Mouse (Mus musculus) liver, embryonic 14.5 days (tissue): ENCODE results near the gene Pcp2. TPM values are rescaled to one million over a fixed set of nuclear protein-coding genes. Genes with fewer than 3 reads are reported as not detected.
A peak's percentile ranks its signal among the peaks of the same experiment; 100 is the strongest.

Experiments
- ATAC-seq: fragments of 200-750 bp; cut with Nextera tagmentation; 2 replicates; pipeline ENCODE4 v1.8.0; 2017; ENCODE audit warnings: moderate number of reproducible peaks, mild to moderate bottlenecking, moderate library complexity; ENCODE audit not compliant: insufficient read depth
- DNase-seq, 3 experiments: peaks; one replicate each; pipeline ENCODE4 v3.0.0-alpha.2; 2012 to 2013; ENCODE audit warnings: low read depth in 3 of 3, low spot score in 3 of 3
- H3K27ac ChIP-seq: fragments of 300-500 bp; sonication (generic); 2 replicates; pipeline ENCODE4 v1.5.1; 2014; ENCODE audit warnings: moderate library complexity, mild to moderate bottlenecking, control low read depth, inconsistent platforms
- H3K27me3 ChIP-seq: fragments of 300-500 bp; sonication (generic); 2 replicates; pipeline ENCODE4 v1.6.1; 2014; ENCODE audit warnings: mild to moderate bottlenecking, low read length, moderate library complexity; ENCODE audit not compliant: control insufficient read depth, insufficient read depth
- H3K36me3 ChIP-seq: fragments of 300-500 bp; sonication (generic); replicated peaks from 2 replicates; pipeline ENCODE4 v1.6.1; 2014; ENCODE audit warnings: low read depth; ENCODE audit not compliant: control insufficient read depth, insufficient read depth
- H3K4me1 ChIP-seq, 2 experiments: fragments of 200-500 bp in 1 of 2; fragments of 300-500 bp in 1 of 2; sonication (generic) in 1 of 2; replicated peaks; 2 replicates each; pipeline ENCODE4 v1.6.1; 2012 to 2014; ENCODE audit warnings: antibody characterized with exemption in 1 of 2, inconsistent platforms in 1 of 2, low read length in 1 of 2; ENCODE audit not compliant: control insufficient read depth in 2 of 2, insufficient read depth in 2 of 2
- H3K4me2 ChIP-seq: fragments of 300-500 bp; sonication (generic); 2 replicates; pipeline ENCODE4 v1.6.1; 2014; ENCODE audit warnings: low read depth, mild to moderate bottlenecking, control low read depth, moderate library complexity
- H3K4me3 ChIP-seq, 2 experiments: fragments of 200-500 bp in 1 of 2; fragments of 300-500 bp in 1 of 2; sonication (generic) in 1 of 2; 2 replicates each; pipeline ENCODE4 v1.5.1; 2012 to 2014; ENCODE audit warnings: low read depth in 2 of 2, low read length in 2 of 2, mild to moderate bottlenecking in 2 of 2, control low read depth in 1 of 2, inconsistent platforms in 1 of 2, moderate library complexity in 1 of 2; ENCODE audit not compliant: insufficient read depth in 1 of 2
- H3K9ac ChIP-seq: fragments of 300-500 bp; sonication (generic); replicated peaks from 2 replicates; pipeline ENCODE4 v1.6.1; 2014; ENCODE audit warnings: mild to moderate bottlenecking, control low read depth, moderate library complexity
- H3K9me3 ChIP-seq: fragments of 300-500 bp; sonication (generic); 2 replicates; pipeline ENCODE4 v1.6.1; 2016; ENCODE audit warnings: low read length, mixed read lengths; ENCODE audit not compliant: control insufficient read depth
- CTCF ChIP-seq: IDR thresholded peaks from 2 replicates; pipeline ENCODE4 v1.5.1; 2016; ENCODE audit warnings: antibody characterized with exemption, low read depth, control low read depth
- EP300 ChIP-seq: IDR thresholded peaks from 2 replicates; pipeline ENCODE4 v1.6.1; 2016; ENCODE audit warnings: antibody characterized with exemption, low read depth
- WGBS: fragments of 180-500 bp; shearing (Covaris S2); extraction: QIAGEN DNeasy Blood & Tissue Kit; methylation state at CpG from one replicate; pipeline ENCODE4 v1.1.7; 2014; ENCODE audit not compliant: insufficient replicate concordance; 5-methylcytosine and 5-hydroxymethylcytosine counted together
- polyA plus RNA-seq, 2 experiments: library from polyadenylated mRNA; depleted of rRNA in 1 of 2; stranded (reverse) in 1 of 2; unstranded in 1 of 2; fragments of >200 nt; fragmentation: Nextera tagmentation in 1 of 2; extraction: Ambion mirVana in 1 of 2; gene quantifications; 2 replicates each; pipeline versions ENCODE4 v1.2.1 to v1.2.3; 2012 to 2014

Pcp2 gene
- not detected in 2 replicates for polyA plus RNA-seq (2012; rRNA removed)
- 0.19 TPM in 1 of 2 replicates, not detected in the other for polyA plus RNA-seq (2014; fragmentation: Nextera tagmentation; extraction: Ambion mirVana)

DNA sequence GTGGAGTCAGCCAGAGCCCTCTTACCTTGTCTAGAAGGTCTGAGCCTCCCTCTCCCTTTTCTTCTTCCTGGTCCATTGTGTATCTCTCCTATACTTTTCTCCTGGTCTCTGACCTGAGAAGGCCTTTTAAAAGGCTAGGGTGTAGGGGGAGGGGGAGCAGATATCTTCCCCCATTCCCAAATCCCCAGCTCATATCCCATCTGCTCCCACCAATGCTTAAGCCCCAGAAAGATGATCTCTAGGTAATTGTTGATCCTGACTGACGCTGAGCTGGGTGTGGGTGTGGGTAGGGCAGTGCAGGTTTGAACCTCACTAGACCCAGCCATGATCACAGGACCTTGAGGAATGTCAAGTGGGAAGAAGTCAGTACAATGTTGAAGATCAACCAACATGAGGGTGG lies at the start of gene Pcp2:
Gene Pcp2, minus strand, starts transcription at position 101 of the 400 bp plus-strand sequence.
- H3K9me3 ChIP-seq, result no peaks in the 10 kb centered on the region
- no peak within 1 kb of the TSS for H3K9ac ChIP-seq
- WGBS, result 71% methylated on average over 1 of the region's 1 CpGs
- H3K4me2 ChIP-seq, result no peak within 1 kb of the TSS
- no peak within 1 kb of the TSS for H3K4me3 ChIP-seq
- peaks cover 3 to 8% of the 10 kb centered on the region in 2 experiments; a peak in 3 of 4 replicates for H3K4me1 ChIP-seq
- H3K36me3 ChIP-seq, result no peaks in the 10 kb centered on the region
- no peak within 1 kb of the TSS for H3K27ac ChIP-seq
- TF ChIP-seq EP300 (no peak), CTCF (no peak)
- H3K27me3 ChIP-seq, result no peaks in the 10 kb centered on the region; the same call in 1 of the 2 replicates
- no peak for ATAC-seq
- no peak for DNase-seq

DNA sequence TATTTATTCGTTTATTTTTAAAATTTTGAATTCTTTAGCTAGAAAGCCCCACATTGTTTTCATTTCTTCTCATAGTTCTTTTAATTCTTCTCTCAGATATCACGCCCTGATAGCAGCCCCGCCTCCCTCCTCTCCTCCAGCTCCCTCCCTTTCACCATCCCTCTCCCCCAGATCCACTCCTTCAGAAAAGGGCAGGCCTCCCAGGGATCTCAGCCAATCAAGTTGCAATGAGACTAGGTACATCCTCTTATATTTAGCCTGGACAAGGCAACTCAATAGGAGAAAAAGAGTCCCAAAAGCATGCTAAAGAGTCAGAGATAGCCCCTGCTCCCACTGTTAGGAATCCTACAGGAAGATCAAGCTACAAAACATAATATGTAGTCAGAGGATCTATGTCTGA lies 49.3 kb upstream of the Pcp2 start:
- Histone ChIP-seq H3K36me3 (peaks cover 4% of the 10 kb centered on the region), H3K4me1 (peaks cover 3 to 12% of the 10 kb centered on the region in 2 experiments), H3K27ac (no peak overlapping the region), H3K27me3 (no peaks in the 10 kb centered on the region), H3K9ac (no peak overlapping the region), H3K4me2 (no peak overlapping the region), H3K4me3 (no peak overlapping the region), H3K9me3 (no peaks in the 10 kb centered on the region)
- DNase-seq (no peak), ATAC-seq (no peak)
- TF ChIP-seq CTCF, result no peak
- TF ChIP-seq EP300, result no peak
- 36% methylated on average over 3 of the region's 3 CpGs for WGBS

DNA sequence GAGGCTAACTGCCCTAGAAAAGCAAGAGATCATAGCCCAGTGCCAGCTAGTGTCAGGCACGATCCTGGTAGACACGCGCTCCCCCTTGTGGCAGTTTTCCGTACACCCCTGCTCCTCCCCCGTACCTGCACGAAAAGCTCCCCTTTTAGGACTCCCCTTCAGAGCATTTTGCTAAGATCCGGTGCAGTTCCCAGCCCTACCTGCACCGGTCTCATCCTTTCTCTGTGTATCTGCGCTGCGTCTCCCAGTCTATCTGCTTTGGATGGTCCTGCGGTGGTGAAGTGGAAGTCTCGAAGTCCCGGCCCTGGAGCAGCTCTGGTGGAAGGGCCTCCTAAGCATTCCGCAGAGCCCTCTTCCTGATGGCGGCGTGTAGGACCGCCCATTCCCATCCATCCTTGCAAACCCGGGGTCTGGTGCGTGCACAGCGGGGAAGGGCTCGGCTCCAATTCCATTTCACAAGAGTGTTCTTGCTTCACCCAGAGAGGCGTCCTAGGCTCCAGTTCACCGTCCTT lies 46.7 kb upstream of the Pcp2 start, which contains the start of gene Fcor:
Gene Fcor, minus strand, starts transcription at position 383 of the 512 bp plus-strand sequence.
- DNase-seq (peak in 2 of 3 experiments; percentile 39 to 43), ATAC-seq (peak; percentile 50)
- WGBS, result under 1% methylated on average over 23 of the region's 23 CpGs
- H3K9me3 ChIP-seq, result no peaks in the 10 kb centered on the region
- H3K27me3 ChIP-seq, result no peaks in the 10 kb centered on the region
- peak within 1 kb of the TSS; percentile 71 for H3K4me2 ChIP-seq
- H3K4me3 ChIP-seq, result peak within 1 kb of the TSS; percentile 53 to 81
- H3K27ac ChIP-seq, result no peak within 1 kb of the TSS
- H3K36me3 ChIP-seq, result no peaks in the 10 kb centered on the region
- peak within 1 kb of the TSS; percentile 32 for H3K9ac ChIP-seq
- H3K4me1 ChIP-seq, result peaks cover under 1 to 5% of the 10 kb centered on the region in 2 experiments
- TF ChIP-seq CTCF, result peak; percentile 95
- no peak for TF ChIP-seq EP300

DNA sequence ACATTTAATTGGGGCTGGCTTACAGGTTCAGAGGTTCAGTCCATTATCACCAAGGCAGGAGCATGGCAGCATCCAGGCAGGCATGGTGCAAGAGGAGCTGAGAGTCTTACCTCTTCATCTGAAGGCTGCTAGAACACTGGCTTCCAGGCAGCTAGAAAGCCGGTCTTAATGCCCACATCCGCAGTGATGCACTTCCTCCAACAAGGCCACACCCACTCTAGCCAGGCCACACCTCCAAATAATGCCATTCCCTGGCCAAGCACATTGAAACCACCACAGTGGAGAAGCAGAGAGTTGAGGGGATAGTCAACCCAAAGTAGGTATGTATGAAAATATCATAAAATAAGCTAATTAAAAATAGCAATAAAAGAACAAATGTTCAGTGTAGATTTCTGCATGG lies 45.0 kb upstream of the Pcp2 start:
- no peak overlapping the region for H3K4me3 ChIP-seq
- no peaks in the 10 kb centered on the region for H3K27me3 ChIP-seq
- H3K4me2 ChIP-seq, result no peak overlapping the region
- no peak overlapping the region for H3K9ac ChIP-seq
- no peaks in the 10 kb centered on the region for H3K4me1 ChIP-seq
- H3K27ac ChIP-seq, result no peak overlapping the region
- ATAC-seq, result no peak
- DNase-seq, result no peak
- TF ChIP-seq EP300, result no peak
- no peak for TF ChIP-seq CTCF
- WGBS, result 34% methylated on average over 2 of the region's 2 CpGs
- H3K36me3 ChIP-seq, result no peaks in the 10 kb centered on the region
- no peaks in the 10 kb centered on the region for H3K9me3 ChIP-seq

DNA sequence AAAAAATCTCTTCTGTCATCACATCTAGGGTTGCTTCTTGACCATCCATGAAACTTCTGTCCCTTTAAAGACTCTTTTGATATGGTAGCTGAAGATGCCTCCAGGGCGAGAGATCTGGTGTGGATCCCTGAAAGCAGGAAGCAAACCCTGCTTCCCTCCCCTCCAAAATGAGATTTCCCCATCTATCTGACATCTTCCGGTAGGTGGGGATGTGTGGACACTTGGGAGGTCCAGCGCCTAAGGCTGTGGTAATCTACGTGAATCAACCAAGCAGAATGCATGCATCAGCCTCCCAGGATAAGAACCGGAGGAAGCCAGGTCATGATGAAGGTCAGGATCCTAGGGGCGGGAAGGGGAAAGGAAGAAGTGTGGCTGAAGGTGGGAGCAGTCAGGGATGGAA lies 40.2 kb upstream of the Pcp2 start, which contains the start of gene Mcemp1:
Gene Mcemp1, plus strand, starts transcription at position 248 of the 400 bp plus-strand sequence.
- WGBS, result 60% methylated on average over 6 of the region's 6 CpGs

More for the DNA sequence above, 40.2 kb upstream of the Pcp2 start, which contains the start of gene Mcemp1:
- H3K9me3 ChIP-seq, result no peaks in the 10 kb centered on the region
- no peak within 1 kb of the TSS for H3K4me3 ChIP-seq
- H3K4me1 ChIP-seq, result no peaks in the 10 kb centered on the region
- no peak within 1 kb of the TSS for H3K9ac ChIP-seq
- H3K4me2 ChIP-seq, result no peak within 1 kb of the TSS
- ATAC-seq, result no peak
- DNase-seq, result no peak
- H3K27me3 ChIP-seq, result no peaks in the 10 kb centered on the region
- no peak within 1 kb of the TSS for H3K27ac ChIP-seq
- TF ChIP-seq CTCF, result no peak
- TF ChIP-seq EP300, result no peak
- H3K36me3 ChIP-seq, result no peaks in the 10 kb centered on the region
